Mouse (Mus musculus): ENCODE measurements at regions not wholly inside any gene's neighbourhood (a gene's known extent, or its start where the extent isn't known, plus 50 kb on each side); places are given as distances from the start of the nearest gene placed in this dataset.

- Histone ChIP-seq H3K4me3 (no peak overlapping the region), H3K36me3 (replicated peaks) (no peaks in the 10 kb centered on the region), H3K9me3 (no peaks in the 10 kb centered on the region), H3K27me3 (replicated peaks) (no peaks in the 10 kb centered on the region), H3K4me1 (peaks cover 2% of the 10 kb centered on the region; the same call in 1 of the 2 replicates), H3K9ac (no peak overlapping the region), H3K4me2 (no peak overlapping the region), H3K27ac (no peak overlapping the region)
- ATAC-seq (replicated peaks), result no peak
- 71% methylated on average over 5 of the region's 5 CpGs for WGBS
These were observed 61.6 kb upstream of the Lmo2 start for GRCm38 (mm10) chr2:103896160-103896559.

- Histone ChIP-seq H3K9ac (no peak overlapping the region), H3K36me3 (replicated peaks) (no peaks in the 10 kb centered on the region), H3K4me3 (no peak overlapping the region), H3K27ac (no peak overlapping the region), H3K4me2 (no peak overlapping the region), H3K27me3 (replicated peaks) (no peaks in the 10 kb centered on the region), H3K4me1 (no peaks in the 10 kb centered on the region), H3K9me3 (no peaks in the 10 kb centered on the region)
- WGBS, result 51% methylated on average over 3 of the region's 3 CpGs
- ATAC-seq (replicated peaks), result no peak
These were observed 61.0 kb upstream of the Lmo2 start for GRCm38 (mm10) chr2:103896814-103897213.

- H3K27me3 ChIP-seq (replicated peaks), result no peaks in the 10 kb centered on the region
- no peak overlapping the region for H3K4me2 ChIP-seq
- H3K4me1 ChIP-seq, result no peaks in the 10 kb centered on the region
- no peaks in the 10 kb centered on the region for H3K9me3 ChIP-seq
- H3K27ac ChIP-seq, result no peak overlapping the region
- no peaks in the 10 kb centered on the region for H3K36me3 ChIP-seq (replicated peaks)
- H3K4me3 ChIP-seq, result no peak overlapping the region
- H3K9ac ChIP-seq, result no peak overlapping the region
- ATAC-seq (replicated peaks), result no peak
- WGBS, result 84% methylated on average over 6 of the region's 6 CpGs
These were observed 58.1 kb upstream of the Lmo2 start for GRCm38 (mm10) chr2:103899713-103900112.

GRCm38 (mm10) chr2:103900384-103900783 lies 57.4 kb upstream of the Lmo2 start:
- ATAC-seq (replicated peaks), result no peak
- 65% methylated on average over 5 of the region's 5 CpGs for WGBS
- no peaks in the 10 kb centered on the region for H3K36me3 ChIP-seq (replicated peaks)
- H3K4me3 ChIP-seq, result no peak overlapping the region
- H3K9ac ChIP-seq, result no peak overlapping the region
- no peaks in the 10 kb centered on the region for H3K9me3 ChIP-seq
- no peaks in the 10 kb centered on the region for H3K27me3 ChIP-seq (replicated peaks)
- H3K4me2 ChIP-seq, result no peak overlapping the region
- H3K27ac ChIP-seq, result no peak overlapping the region
- no peaks in the 10 kb centered on the region for H3K4me1 ChIP-seq

- H3K27me3 ChIP-seq (replicated peaks), result no peaks in the 10 kb centered on the region
- peaks cover 5% of the 10 kb centered on the region; the same call in 1 of the 2 replicates for H3K4me1 ChIP-seq
- no peaks in the 10 kb centered on the region for H3K36me3 ChIP-seq (replicated peaks)
- H3K9me3 ChIP-seq, result no peaks in the 10 kb centered on the region
- H3K27ac ChIP-seq, result no peak overlapping the region
- H3K4me2 ChIP-seq, result no peak overlapping the region
- WGBS, result 85% methylated on average over 1 of the region's 1 CpGs
- no peak overlapping the region for H3K9ac ChIP-seq
- no peak for ATAC-seq (replicated peaks)
- H3K4me3 ChIP-seq, result no peak overlapping the region
These were observed 56.3 kb upstream of the Lmo2 start for GRCm38 (mm10) chr2:103901457-103901856.

GRCm38 (mm10) chr2:103902777-103903176 lies 55.0 kb upstream of the Lmo2 start:
- Histone ChIP-seq H3K9me3 (no peaks in the 10 kb centered on the region), H3K4me1 (peaks cover 5% of the 10 kb centered on the region; the same call in 1 of the 2 replicates), H3K27ac (no peak overlapping the region), H3K9ac (no peak overlapping the region), H3K4me2 (no peak overlapping the region), H3K4me3 (no peak overlapping the region), H3K36me3 (replicated peaks) (no peaks in the 10 kb centered on the region), H3K27me3 (replicated peaks) (no peaks in the 10 kb centered on the region)
- WGBS, result 58% methylated on average over 11 of the region's 11 CpGs
- no peak for ATAC-seq (replicated peaks)

GRCm38 (mm10) chr2:103905681-103906080 lies 52.1 kb upstream of the Lmo2 start:
- H3K27me3 ChIP-seq (replicated peaks), result no peaks in the 10 kb centered on the region
- no peaks in the 10 kb centered on the region for H3K36me3 ChIP-seq (replicated peaks)
- H3K9me3 ChIP-seq, result no peaks in the 10 kb centered on the region
- 89% methylated on average over 1 of the region's 1 CpGs for WGBS
- no peak overlapping the region for H3K27ac ChIP-seq
- H3K4me1 ChIP-seq, result peaks cover 5% of the 10 kb centered on the region; the same call in 1 of the 2 replicates
- H3K4me2 ChIP-seq, result no peak overlapping the region
- no peak overlapping the region for H3K9ac ChIP-seq
- no peak for ATAC-seq (replicated peaks)
- no peak overlapping the region for H3K4me3 ChIP-seq

- ATAC-seq (replicated peaks), result no peak
- Histone ChIP-seq H3K36me3 (replicated peaks) (no peaks in the 10 kb centered on the region), H3K4me3 (no peak overlapping the region), H3K4me2 (no peak overlapping the region), H3K27me3 (replicated peaks) (no peaks in the 10 kb centered on the region), H3K4me1 (peaks cover 5% of the 10 kb centered on the region; the same call in 1 of the 2 replicates), H3K27ac (no peak overlapping the region), H3K9ac (no peak overlapping the region), H3K9me3 (no peaks in the 10 kb centered on the region)
- 31% methylated on average over 2 of the region's 2 CpGs for whole genome bisulfite sequencing
These were observed 51.1 kb upstream of the Lmo2 start for GRCm38 (mm10) chr2:103906581-103907184.
